Mouse (Mus musculus) MEL (cell line): ENCODE results near the gene Jmjd8. TPM values are rescaled to one million over a fixed set of nuclear protein-coding genes. Genes with fewer than 3 reads are reported as not detected.
"Not testable (repeated sequence)": the region's sequence is repeated elsewhere in the genome, so short reads cannot be mapped to it uniquely, and the experiment has no call there.

Experiments used
- DNase-seq: peaks from one replicate; pipeline ENCODE4 v3.0.0; 2011; ENCODE audit warnings: low read depth, low spot score
- H3K27ac ChIP-seq: 2 replicates; pipeline ENCODE4 v1.5.1; 2012; ENCODE audit warnings: low read depth, mild to moderate bottlenecking, control low read depth, low read length, moderate library complexity; ENCODE audit not compliant: control insufficient read depth
- H3K27me3 ChIP-seq, 2 experiments: fragments of 150-350 bp in 1 of 2; sonication (generic) in 1 of 2; 2 replicates each; pipeline ENCODE4 v1.6.1; 2012; ENCODE audit warnings: low read length in 2 of 2, mild to moderate bottlenecking in 2 of 2, improper control_type of control experiment in 1 of 2, moderate library complexity in 1 of 2; ENCODE audit not compliant: insufficient read depth in 2 of 2, control insufficient read depth in 1 of 2
- H3K36me3 ChIP-seq, 2 experiments: 2 replicates each; pipeline ENCODE4 v1.6.1; 2012 to 2014; ENCODE audit warnings: low read length in 2 of 2, improper control_type of control experiment in 1 of 2, inconsistent platforms in 1 of 2, mild to moderate bottlenecking in 1 of 2; ENCODE audit not compliant: insufficient read depth in 2 of 2, control insufficient read depth in 1 of 2
- H3K4me1 ChIP-seq, 2 experiments: fragments of 150-350 bp in 1 of 2; sonication (generic) in 1 of 2; 2 replicates each; pipeline ENCODE4 v1.6.1; 2012; ENCODE audit warnings: low read length in 2 of 2, improper control_type of control experiment in 1 of 2, mild to moderate bottlenecking in 1 of 2; ENCODE audit not compliant: insufficient read depth in 2 of 2, control insufficient read depth in 1 of 2
- H3K4me3 ChIP-seq, 2 experiments: fragments of 150-350 bp in 1 of 2; sonication (generic) in 1 of 2; 2 replicates each; pipeline ENCODE4 v1.5.1; 2012; ENCODE audit warnings: low read depth in 2 of 2, low read length in 2 of 2, mild to moderate bottlenecking in 2 of 2, moderate library complexity in 2 of 2, control low read depth in 1 of 2, improper control_type of control experiment in 1 of 2; ENCODE audit not compliant: control insufficient read depth in 1 of 2, insufficient read depth in 1 of 2
- H3K79me2 ChIP-seq: 2 replicates; pipeline ENCODE4 v1.6.1; 2012; ENCODE audit warnings: mild to moderate bottlenecking, low read length, moderate library complexity; ENCODE audit not compliant: control insufficient read depth, poor library complexity, insufficient read depth
- H3K9ac ChIP-seq: 2 replicates; pipeline ENCODE4 v1.6.1; 2012; ENCODE audit warnings: low read depth, mild to moderate bottlenecking, control low read depth, low read length, moderate library complexity; ENCODE audit not compliant: control insufficient read depth, poor library complexity, severe bottlenecking
- H3K9me3 ChIP-seq: fragments of 150-350 bp; sonication (generic); replicated peaks from 2 replicates; pipeline ENCODE4 v1.6.1; 2012; ENCODE audit warnings: mild to moderate bottlenecking, low read length, improper control_type of control experiment, moderate library complexity; ENCODE audit not compliant: insufficient read depth
- CHD1 ChIP-seq: IDR thresholded peaks from 2 replicates; pipeline ENCODE4 v1.6.1; 2012; ENCODE audit warnings: low read depth, mild to moderate bottlenecking, inconsistent platforms, low read length, improper control_type of control experiment
- CHD2 ChIP-seq: IDR thresholded peaks from 2 replicates; pipeline ENCODE4 v1.6.1; 2011; ENCODE audit warnings: low read length, improper control_type of control experiment
- CTCF ChIP-seq, 3 experiments: IDR thresholded peaks in 2 of 3; conservative IDR thresholded peaks in 1 of 3; 2 replicates each; pipeline ENCODE4 v1.5.1; 2011 to 2012; ENCODE audit warnings: low read length in 3 of 3, low read depth in 2 of 3, mild to moderate bottlenecking in 2 of 3, improper control_type of control experiment in 1 of 3, inconsistent platforms in 1 of 3, mixed read lengths in 1 of 3, moderate library complexity in 1 of 3; ENCODE audit not compliant: control insufficient read depth in 1 of 3, insufficient read depth in 1 of 3, poor library complexity in 1 of 3, severe bottlenecking in 1 of 3
- ELF1 ChIP-seq: IDR thresholded peaks from 2 replicates; pipeline ENCODE4 v1.6.1; 2014; ENCODE audit warnings: low read depth, mild to moderate bottlenecking, inconsistent platforms, low read length, improper control_type of control experiment, moderate library complexity
- GABPA ChIP-seq: IDR thresholded peaks from 2 replicates; pipeline ENCODE4 v1.6.1; 2012; ENCODE audit warnings: low read depth, mild to moderate bottlenecking, inconsistent platforms, low read length, improper control_type of control experiment, moderate library complexity
- HCFC1 ChIP-seq: IDR thresholded peaks from 2 replicates; pipeline ENCODE4 v1.6.1; 2012; ENCODE audit warnings: low read depth, mild to moderate bottlenecking, inconsistent platforms, low read length, improper control_type of control experiment, moderate library complexity
- JUND ChIP-seq: IDR thresholded peaks from 2 replicates; pipeline ENCODE4 v1.6.1; 2011; ENCODE audit warnings: low read depth, mild to moderate bottlenecking, improper control_type of control experiment, low read length
- MAFK ChIP-seq: IDR thresholded peaks from 2 replicates; pipeline ENCODE4 v1.6.1; 2011; ENCODE audit warnings: low read depth, mild to moderate bottlenecking, low read length, improper control_type of control experiment, borderline replicate concordance
- MEF2A ChIP-seq: IDR thresholded peaks from 2 replicates; pipeline ENCODE4 v1.6.1; 2014; ENCODE audit warnings: low read depth, mild to moderate bottlenecking, inconsistent platforms, low read length, improper control_type of control experiment; ENCODE audit not compliant: poor library complexity, insufficient replicate concordance, severe bottlenecking; ENCODE audit errors: extremely low read depth
- MXI1 ChIP-seq: IDR thresholded peaks from 2 replicates; pipeline ENCODE4 v1.6.1; 2011; ENCODE audit warnings: mild to moderate bottlenecking, low read depth, low read length, improper control_type of control experiment
- MYB ChIP-seq: IDR thresholded peaks from 2 replicates; pipeline ENCODE4 v1.6.1; 2011; ENCODE audit warnings: mild to moderate bottlenecking, low read depth, low read length, improper control_type of control experiment
- NELFE ChIP-seq: IDR thresholded peaks from 2 replicates; pipeline ENCODE4 v1.6.1; 2011; ENCODE audit warnings: low read depth, low read length, improper control_type of control experiment
- NRF1 ChIP-seq: IDR thresholded peaks from 2 replicates; pipeline ENCODE4 v1.6.1; 2014; ENCODE audit warnings: low read depth, mild to moderate bottlenecking, inconsistent platforms, low read length, improper control_type of control experiment, moderate library complexity; ENCODE audit not compliant: poor library complexity, insufficient read depth, severe bottlenecking
- POLR2AphosphoS2 ChIP-seq: IDR thresholded peaks from 2 replicates; pipeline ENCODE4 v1.6.1; 2011; ENCODE audit warnings: low read length, improper control_type of control experiment
- POLR2AphosphoS5 ChIP-seq: IDR thresholded peaks from 2 replicates; pipeline ENCODE4 v1.6.1; 2012; ENCODE audit warnings: low read depth, borderline replicate concordance, mild to moderate bottlenecking, inconsistent platforms, low read length, moderate library complexity, mixed read lengths
- TAL1 ChIP-seq: IDR thresholded peaks from 2 replicates; pipeline ENCODE4 v1.6.1; 2012; ENCODE audit warnings: mild to moderate bottlenecking, inconsistent platforms, low read length, moderate library complexity, mixed read lengths
- TBP ChIP-seq: IDR thresholded peaks from 2 replicates; pipeline ENCODE4 v1.8.0; 2011; ENCODE audit warnings: low read depth, low read length, improper control_type of control experiment
- UBTF ChIP-seq: IDR thresholded peaks from 2 replicates; pipeline ENCODE4 v1.6.1; 2012; ENCODE audit warnings: low read depth, mild to moderate bottlenecking, inconsistent platforms, low read length, improper control_type of control experiment, moderate library complexity, borderline replicate concordance; ENCODE audit not compliant: insufficient read depth
- ZC3H11A ChIP-seq: IDR thresholded peaks from 2 replicates; pipeline ENCODE4 v1.6.1; 2012; ENCODE audit warnings: low read depth, mild to moderate bottlenecking, inconsistent platforms, low read length, improper control_type of control experiment
- ZMIZ1 ChIP-seq: IDR thresholded peaks from 2 replicates; pipeline ENCODE4 v1.6.1; 2012; ENCODE audit warnings: low read depth, mild to moderate bottlenecking, inconsistent platforms, low read length, improper control_type of control experiment, moderate library complexity
- ZNF384 ChIP-seq: IDR thresholded peaks from 2 replicates; pipeline ENCODE4 v1.6.1; 2012; ENCODE audit warnings: low read depth, mild to moderate bottlenecking, inconsistent platforms, low read length, improper control_type of control experiment
- polyA plus RNA-seq, 2 experiments: library from polyadenylated mRNA; stranded (reverse) in 1 of 2; unstranded in 1 of 2; fragments of >175 nt in 1 of 2; fragments of >200 nt in 1 of 2; gene quantifications; 2 replicates each; pipeline versions ENCODE4 v1.2.1 to v1.2.4; 2012; ENCODE audit warnings: low replicate concordance in 2 of 2, low read depth in 1 of 2; ENCODE audit not compliant: insufficient read length in 2 of 2, insufficient read depth in 1 of 2, missing spikeins in 1 of 2
- total RNA-seq: library from RNA; depleted of rRNA; stranded (reverse); fragments of 300-350 nt; gene quantifications from 2 replicates; pipeline ENCODE4 v1.2.3, GENCODE M21; 2012

The Jmjd8 gene
- total and polyA plus RNA-seq, 3 experiments = 12.9 to 23.9 TPM; not detected in 1

- H3K27ac ChIP-seq = no peak overlapping the region
- H3K36me3 ChIP-seq = no peaks in the 10 kb centered on the region
- H3K9ac ChIP-seq = no peak overlapping the region
- no peak for DNase-seq
- H3K27me3 ChIP-seq = peaks cover 3 to 6% of the 10 kb centered on the region in 2 experiments; a peak in 2 of 4 replicates
- no peaks in the 10 kb centered on the region for H3K9me3 ChIP-seq
- TF ChIP-seq NELFE (no peak), UBTF (no peak), CHD2 (no peak), ZMIZ1 (no peak), NRF1 (no peak), MXI1 (no peak), ELF1 (no peak), MEF2A (no peak), GABPA (no peak), MAFK (no peak), JUND (no peak), TBP (no peak), MYB (no peak), TAL1 (no peak), POLR2AphosphoS2 (no peak), ZC3H11A (no peak), POLR2AphosphoS5 (no peak), CHD1 (no peak), ZNF384 (no peak), HCFC1 (no peak)
- H3K4me1 ChIP-seq = peaks cover 0 to 8% of the 10 kb centered on the region in 2 experiments; a peak in 1 of 4 replicates
- H3K4me3 ChIP-seq = no peak overlapping the region
- H3K79me2 ChIP-seq = no peaks in the 10 kb centered on the region
These were observed 22.2 kb upstream of the Jmjd8 start for GRCm38 (mm10) chr17:25806507-25806906.

DNA sequence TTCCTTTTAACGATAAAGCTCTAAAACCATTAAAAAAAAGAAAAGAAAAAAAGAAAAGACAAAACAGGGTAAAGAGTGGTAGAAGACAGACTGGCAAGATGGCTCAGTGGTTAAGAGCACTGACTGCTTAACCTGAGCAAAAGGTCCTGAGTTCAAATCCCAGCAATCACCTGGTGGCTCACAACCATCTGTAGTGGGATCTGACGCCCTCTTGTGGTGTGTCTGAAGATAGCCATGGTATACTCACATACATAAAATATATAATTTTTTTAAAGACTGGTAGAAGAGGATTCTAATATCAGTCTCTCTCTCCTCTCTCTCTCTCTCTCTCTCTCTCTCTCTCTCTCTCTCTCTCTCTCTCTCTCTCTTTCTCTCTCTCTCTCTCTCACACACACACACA is 21.2 kb upstream of the Jmjd8 start:
- not testable (repeated sequence) for H3K79me2 ChIP-seq, H3K27ac ChIP-seq, H3K9me3 ChIP-seq, H3K27me3 ChIP-seq, H3K9ac ChIP-seq, H3K4me3 ChIP-seq, H3K4me1 ChIP-seq, DNase-seq, H3K36me3 ChIP-seq
- TF ChIP-seq CTCF (IDR thresholded peaks at IDR 0.05 in 2 of 3, conservative IDR thresholded peaks at IDR 0.05 in 1 of 3; ENCODE audit: control insufficient read depth in 1 of 3, insufficient read depth in 1 of 3, low read depth in 2 of 3, low read length in 3 of 3, poor library complexity in 1 of 3, severe bottlenecking in 1 of 3) (peak in 1 of 3 experiments; percentile 20; a peak in 1 of 6 replicates), TBP (peak; percentile 53; the same call in 1 of the 2 replicates)
